Mouse (Mus musculus): ENCODE results near the gene Fam84b.

GRCm38 (mm10) chr15:60898187-60898965 is 44.8 kb upstream of the Fam84b start:
- TF ChIP-seq CTCF (IDR thresholded peaks at IDR 0.05; ENCODE audit: insufficient read depth, low read depth, low read length) (no peak), POLR2A (IDR thresholded peaks at IDR 0.05; ENCODE audit: insufficient read depth, low read depth, low read length) (no peak)
